Comparison of ENCODE assay signal across 30 mouse cellular contexts in the genomic region with DNA sequence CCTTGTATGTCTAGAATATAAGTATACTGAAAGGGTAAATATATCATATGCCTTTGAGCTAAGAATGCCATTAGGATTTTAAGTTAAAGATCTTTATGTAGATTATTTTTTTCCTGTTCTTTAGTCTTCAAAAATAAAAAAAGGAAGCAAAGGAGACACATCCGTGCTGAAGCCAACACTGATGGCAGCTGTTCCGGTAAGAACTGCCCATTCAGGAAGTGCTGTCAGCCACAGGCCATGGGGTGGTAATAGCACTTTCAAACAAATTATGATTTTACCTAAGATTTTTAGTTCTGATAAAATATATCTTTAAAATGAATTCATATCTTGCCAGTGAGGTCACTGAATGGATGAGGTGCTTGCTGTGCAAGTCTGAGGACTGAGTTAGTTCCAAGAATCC. TPM values are rescaled to one million over a fixed set of nuclear protein-coding genes. Genes with fewer than 3 reads are reported as not detected.
DNase-seq lines count a peak whose midpoint lies in the region; ATAC-seq and TF ChIP-seq lines count a peak whose summit lies in the region.
"Had no signal": no experiment of that assay in that cellular context is flagged by ENCODE, and none has a peak within 500 bp of the region (broad histone marks: within the 10 kb centered on the region; RNA-seq: fewer than 3 reads in every experiment).

No protein-coding gene starts in this region.

- H3K9ac ChIP-seq in kidney, embryonic 14.5 days (ENCODE audit: low read depth, low read length), result no peak overlapping the region
- H3K9ac ChIP-seq: embryonic facial prominence, embryonic 13.5 days; embryonic facial prominence, embryonic 15.5 days; forebrain, embryonic 12.5 days had no signal

- no peak for DNase-seq in gastrocnemius, postnatal 10 days
- no peak for DNase-seq in retina, postnatal 1 day
- DNase-seq: adrenal gland, adult 8-10 months; adrenal gland, postnatal 14 days; adrenal gland, postnatal 36 days; B cell, adult 2 months; cerebellum, adult 11-12 months; cerebellum, adult 2 months; cerebellum, adult 9-10 months; cerebellum, postnatal 10 days; cerebellum, postnatal 25 days; embryo, embryonic 11 days had no signal

- H3K4me1 ChIP-seq in bone marrow macrophage, adult 2 months (ENCODE audit: control insufficient read depth, insufficient read depth, low read length), result peaks cover 11% of the 10 kb centered on the region
- H3K4me1 ChIP-seq in kidney, embryonic 14.5 days (ENCODE audit: control insufficient read depth, insufficient read depth, low read length), result no peaks in the 10 kb centered on the region
- H3K4me1 ChIP-seq: embryonic facial prominence, embryonic 13.5 days; embryonic facial prominence, embryonic 15.5 days; forebrain, embryonic 10.5 days; forebrain, embryonic 12.5 days had no signal

- H3K27me3 ChIP-seq in myocyte (ENCODE audit: control insufficient read depth, insufficient read depth, insufficient read length), result no peaks in the 10 kb centered on the region
- H3K27me3 ChIP-seq in kidney, embryonic 14.5 days (ENCODE audit: control insufficient read depth, insufficient read depth, low read length), result no peaks in the 10 kb centered on the region
- H3K27me3 ChIP-seq: CH12.LX; embryonic facial prominence, embryonic 13.5 days; embryonic facial prominence, embryonic 15.5 days; forebrain, embryonic 12.5 days; Patski had no signal

- no peak overlapping the region for H3K4me2 ChIP-seq in myocyte (ENCODE audit: low read depth)
- no peak overlapping the region for H3K4me2 ChIP-seq in kidney, embryonic 14.5 days (replicated peaks; ENCODE audit: low read depth, low read length)
- H3K4me2 ChIP-seq: embryonic facial prominence, embryonic 13.5 days; embryonic facial prominence, embryonic 15.5 days; forebrain, embryonic 12.5 days had no signal

- no peaks in the 10 kb centered on the region for H3K79me2 ChIP-seq in macrophage (ENCODE audit: inconsistent target)
- H3K79me2 ChIP-seq in myocyte (ENCODE audit: control insufficient read depth, insufficient read depth), result no peaks in the 10 kb centered on the region

- peak overlapping the region; percentile 34 for H3K27ac ChIP-seq in bone marrow macrophage, adult 2 months (ENCODE audit: insufficient read depth, low read depth, low read length)
- H3K27ac ChIP-seq in macrophage, result peak overlapping the region; percentile 29; the same call in 1 of the 2 replicates
- H3K27ac ChIP-seq in kidney, embryonic 14.5 days (ENCODE audit: low read depth, low read length), result no peak overlapping the region
- H3K27ac ChIP-seq: embryonic facial prominence, embryonic 13.5 days; embryonic facial prominence, embryonic 15.5 days; forebrain, embryonic 10.5 days; forebrain, embryonic 12.5 days had no signal

- no peak overlapping the region for H3ac ChIP-seq in myocyte (ENCODE audit: control insufficient read depth, insufficient read length)

- TF ChIP-seq POLR2A in bone marrow macrophage, adult 2 months (IDR thresholded peaks at IDR 0.05; ENCODE audit: borderline replicate concordance, low read depth, low read length), result no peak
- TF ChIP-seq POLR2A in myocyte (IDR thresholded peaks at IDR 0.05; ENCODE audit: insufficient read length, low read depth), result peak; percentile 16

- H3K36me3 ChIP-seq in macrophage (ENCODE audit: inconsistent target) (peaks cover 11% of the 10 kb centered on the region; the same call in 1 of the 2 replicates), myocyte (ENCODE audit: control insufficient read depth, insufficient read depth) (peaks cover 90% of the 10 kb centered on the region)
- H3K36me3 ChIP-seq in kidney, embryonic 14.5 days (ENCODE audit: control insufficient read depth, insufficient read depth, low read length), result peaks cover 65% of the 10 kb centered on the region

- H3K9me3 ChIP-seq in kidney, embryonic 14.5 days (ENCODE audit: control insufficient read depth, low read length), result no peaks in the 10 kb centered on the region
- H3K9me3 ChIP-seq: embryonic facial prominence, embryonic 13.5 days; embryonic facial prominence, embryonic 15.5 days; forebrain, embryonic 10.5 days; forebrain, embryonic 12.5 days; G1E had no signal

- no peak for TF ChIP-seq CTCF in bone marrow macrophage, adult 2 months (IDR thresholded peaks at IDR 0.05; ENCODE audit: low read depth, low read length)

- WGBS in macrophage (ENCODE audit: missing documents), result 4% methylated on average over 2 of the region's 2 CpGs
- WGBS in kidney, embryonic 14.5 days, result 86% methylated on average over 2 of the region's 2 CpGs

- peak; percentile 56; the same call in 1 of the 2 replicates for ATAC-seq in granulocyte monocyte progenitor cell, adult 5-6 weeks (replicated peaks; ENCODE audit: poor library complexity, severe bottlenecking)
- ATAC-seq in kidney, embryonic 14.5 days (ENCODE audit: low FRiP score, low TSS enrichment), result no peak
- ATAC-seq in cerebellum, adult (ENCODE audit: insufficient number of reproducible peaks, low FRiP score, low TSS enrichment), result no peak
- ATAC-seq: activated CD4-positive, CD25-positive, alpha-beta regulatory T cell, adult 4 months; CD4-positive, CD25-positive, alpha-beta regulatory T cell, adult 4 months; forebrain, embryonic 14.5 days; forebrain, embryonic 16.5 days; Patski had no signal

- no peak overlapping the region for H3K4me3 ChIP-seq in bone marrow macrophage, adult 2 months (ENCODE audit: insufficient read depth, low read length)
- H3K4me3 ChIP-seq in macrophage (ENCODE audit: inconsistent target), result no peak overlapping the region
- H3K4me3 ChIP-seq in myocyte, result no peak overlapping the region
- no peak overlapping the region for H3K4me3 ChIP-seq in kidney, embryonic 14.5 days (ENCODE audit: low read length)
- H3K4me3 ChIP-seq: embryonic facial prominence, embryonic 13.5 days; embryonic facial prominence, embryonic 15.5 days; erythroblast, embryonic 14.5 days; forebrain, embryonic 10.5 days; forebrain, embryonic 12.5 days had no signal

TF ChIP-seq in myocyte, 11 proteins besides CTCF, POLR2A, EP300 and RAD21:
- TF ChIP-seq USF1 (IDR thresholded peaks at IDR 0.05; ENCODE audit: low read depth), result no peak
- no peak for TF ChIP-seq SRF (IDR thresholded peaks at IDR 0.05; ENCODE audit: control insufficient read depth, insufficient read length, low read depth)
- TF ChIP-seq MAX (IDR thresholded peaks at IDR 0.05; ENCODE audit: low read depth), result no peak
- no peak for TF ChIP-seq E2F4 (IDR thresholded peaks at IDR 0.05; ENCODE audit: insufficient read depth)
- TF ChIP-seq CEBPB (IDR thresholded peaks at IDR 0.05; ENCODE audit: insufficient read depth, poor library complexity, severe bottlenecking), result no peak
- TF ChIP-seq MYOG (IDR thresholded peaks at IDR 0.05; ENCODE audit: control insufficient read depth in 1 of 3, insufficient read depth in 1 of 3, insufficient read length in 2 of 3, low read depth in 2 of 3), result no peak
- no peak for TF ChIP-seq TCF3 (IDR thresholded peaks at IDR 0.05; ENCODE audit: insufficient read length, low read depth)
- TF ChIP-seq TCF12 (IDR thresholded peaks at IDR 0.05; ENCODE audit: insufficient read depth, poor library complexity, severe bottlenecking), result no peak
- no peak for TF ChIP-seq POLR2AphosphoS2 (IDR thresholded peaks at IDR 0.05; ENCODE audit: insufficient read length, low read depth)
- TF ChIP-seq MYOD1 (IDR thresholded peaks at IDR 0.05; ENCODE audit: control insufficient read depth in 1 of 3, insufficient read length in 2 of 3, low read depth in 2 of 3), result no peak
- TF ChIP-seq REST (IDR thresholded peaks at IDR 0.05; ENCODE audit: insufficient read depth, insufficient read length), result no peak

RNA-seq across cellular contexts. Expression of gene Utp14b, which starts 38.5 kb away (rescaled TPM):
- 4.3 and 4.5 TPM in 2 replicates for polyA plus RNA-seq in bone marrow macrophage, adult 2 months (2012; ENCODE audit: insufficient read depth, insufficient read length, missing spikeins)
- 9.0 and 9.2 TPM in 2 replicates for total RNA-seq in granulocyte monocyte progenitor cell, adult 5-6 weeks (2014; fragmentation: Nextera tagmentation)
- total RNA-seq in granulocyte monocyte progenitor cell, adult 5-6 weeks (2017), result 10.3 and 11.4 TPM in 2 replicates
- total RNA-seq in macrophage (2018; cell fraction: chromatin; rRNA removed), result 10 to 100 TPM in 24 of 26 experiments, 1 to 10 TPM in 2; 3.5 to 86.6 (median 38.7) TPM
- 10 to 100 TPM in 9 of 26 experiments, 1 to 10 TPM in 17; 5.6 to 13.4 (median 8.3) TPM for total RNA-seq in macrophage (2018; cell fraction: cytosol; rRNA removed)
- 10 to 100 TPM in 23 of 26 experiments, 1 to 10 TPM in 3; 8.2 to 60.7 (median 22.2) TPM for total RNA-seq in macrophage (2018; cell fraction: nucleus; rRNA removed)
- polyA plus RNA-seq in macrophage (2018) (3.4 to 6.5 TPM (median 5.8 TPM) in 3 replicates), myocyte (2012; fragmentation: generic; extraction: Trizol) (3.0 TPM)
- polyA plus RNA-seq in kidney, embryonic 14.5 days (2014; fragmentation: Nextera tagmentation; extraction: Ambion mirVana), result 3.0 and 7.6 TPM in 2 replicates
- 1 to 10 TPM; 2.6 to 3.9 TPM for total RNA-seq in gastrocnemius, postnatal 10 days (2021)

RNA-seq across cellular contexts. Expression of gene Acsl3, which starts 38.7 kb away (rescaled TPM):
- 11.4 and 13.9 TPM in 2 replicates for polyA plus RNA-seq in bone marrow macrophage, adult 2 months (2012; ENCODE audit: insufficient read depth, insufficient read length, missing spikeins)
- 11.2 and 11.8 TPM in 2 replicates for total RNA-seq in granulocyte monocyte progenitor cell, adult 5-6 weeks (2014; fragmentation: Nextera tagmentation)
- 24.3 and 37.7 TPM in 2 replicates for total RNA-seq in granulocyte monocyte progenitor cell, adult 5-6 weeks (2017)
- total RNA-seq in macrophage (2018; cell fraction: chromatin; rRNA removed), result 10 to 100 TPM in 24 of 26 experiments, 1 to 10 TPM in 2; 4.5 to 88.7 (median 27.4) TPM
- 10 to 100 TPM; 15.6 to 32.8 (median 21.1) TPM for total RNA-seq in macrophage (2018; cell fraction: cytosol; rRNA removed)
- total RNA-seq in macrophage (2018; cell fraction: nucleus; rRNA removed), result 10 to 100 TPM in 25 of 26 experiments, 1 to 10 TPM in 1; 8.2 to 59.5 (median 27.7) TPM
- 18.9 to 64.8 TPM (median 22.2 TPM) in 3 replicates for polyA plus RNA-seq in macrophage (2018)
- polyA plus RNA-seq in myocyte (2012; fragmentation: generic; extraction: Trizol), result 106 TPM
- 45.8 and 97.7 TPM in 2 replicates for polyA plus RNA-seq in kidney, embryonic 14.5 days (2014; fragmentation: Nextera tagmentation; extraction: Ambion mirVana)
- 10 to 100 TPM; 11.3 to 14.1 TPM for total RNA-seq in gastrocnemius, postnatal 10 days (2021)
